Mouse (Mus musculus) kidney, adult 11 months (tissue): ENCODE data around the gene Gbp9.
"Not testable (repeated sequence)": the region's sequence is repeated elsewhere in the genome, so short reads cannot be mapped to it uniquely, and the experiment has no call there.

Source experiments
- DNase-seq: peaks from one replicate; pipeline ENCODE4 v3.0.0; 2022

The Gbp9 gene

GRCm38 (mm10) chr5:105053471-105054169 lies 85.7 kb downstream of the Gbp9 start:
- DNase-seq = not testable (repeated sequence)

GRCm38 (mm10) chr5:105032362-105032761 lies 107.0 kb downstream of the Gbp9 start:
- no peak for DNase-seq
